Comparison of ENCODE assay signal across 8 mouse cellular contexts in the genomic region with DNA sequence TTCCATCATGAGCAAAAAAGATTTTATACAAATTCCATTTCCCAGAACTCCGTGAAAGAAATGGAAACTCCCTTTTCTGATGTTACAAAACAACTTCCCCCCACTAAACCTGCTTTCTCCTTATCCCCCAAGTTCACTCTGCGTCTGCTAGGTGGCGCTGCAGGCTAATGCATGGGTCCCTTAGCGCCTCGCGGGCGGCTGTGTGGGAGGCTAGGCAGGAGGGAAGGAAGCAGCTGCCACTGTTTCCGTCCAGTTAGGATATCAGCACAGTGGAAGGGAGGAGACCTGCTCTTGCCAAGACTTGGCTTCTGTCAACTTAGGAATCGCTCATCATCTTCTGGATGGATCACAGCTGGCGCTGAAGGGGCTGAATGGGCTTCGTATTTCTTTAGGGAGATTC. TPM values are rescaled to one million over a fixed set of nuclear protein-coding genes. Genes with fewer than 3 reads are reported as not detected.
DNase-seq lines count a peak whose midpoint lies in the region; ATAC-seq lines count a peak whose summit lies in the region.

No protein-coding gene starts in this region.

- H3K9ac ChIP-seq in hindbrain, embryonic 15.5 days = no peak overlapping the region

- H3K4me2 ChIP-seq in hindbrain, embryonic 15.5 days = peak overlapping the region; percentile 47

- no peaks in the 10 kb centered on the region for H3K36me3 ChIP-seq in hindbrain, embryonic 15.5 days

- H3K4me3 ChIP-seq in hindbrain, embryonic 15.5 days = no peak overlapping the region

- no peaks in the 10 kb centered on the region for H3K9me3 ChIP-seq in hindbrain, embryonic 15.5 days

- no peaks in the 10 kb centered on the region for H3K27me3 ChIP-seq in hindbrain, embryonic 15.5 days

- H3K4me1 ChIP-seq in hindbrain, embryonic 15.5 days (replicated peaks) = peaks cover 4% of the 10 kb centered on the region; the same call in 1 of the 2 replicates

- DNase-seq in NIH3T3 (ENCODE audit: low read depth) = peak; percentile 95
- peak; percentile 92 to 93 for DNase-seq in cerebellum, postnatal 14 days
- DNase-seq in gastrocnemius, adult 18-20 months (ENCODE audit: low spot score) = peak; percentile 94
- peak; percentile 90 to 91 for DNase-seq in layer of hippocampus, postnatal 36 days
- peak; percentile 92 for DNase-seq in lung, postnatal 25 days (ENCODE audit: low spot score)
- peak; percentile 89 for DNase-seq in retina, embryonic 14.5 days (ENCODE audit: low spot score)
- peak; percentile 58 to 70 for DNase-seq in thymus, postnatal 36 days

- 4% methylated on average over 11 of the region's 11 CpGs for whole genome bisulfite sequencing in hindbrain, embryonic 15.5 days

- ATAC-seq in hindbrain, embryonic 15.5 days (ENCODE audit: low FRiP score, low read depth) = peak; percentile 95

- H3K27ac ChIP-seq in hindbrain, embryonic 15.5 days (replicated peaks) = no peak overlapping the region

RNA-seq across cellular contexts. Expression of gene Osmr, which starts 34.9 kb away (rescaled TPM):
- 1 to 10 TPM; 3.7 to 6.0 TPM for total RNA-seq in gastrocnemius, adult 18-20 months (2021)
- polyA plus RNA-seq in hindbrain, embryonic 15.5 days (2015; fragmentation: Nextera tagmentation; extraction: Ambion mirVana) = 1.5 and 2.2 TPM in 2 replicates
- total RNA-seq in layer of hippocampus, postnatal 36 days (2021) = 1 to 10 TPM; 2.9 to 6.8 TPM
